Mouse (Mus musculus) myocyte (in vitro differentiated cells): Measurements from ENCODE around the gene Rprm.

Experiments used
- CEBPB ChIP-seq: IDR thresholded peaks from 2 replicates; pipeline ENCODE4 v1.6.1; 2011; ENCODE audit warnings: mild to moderate bottlenecking, moderate library complexity; ENCODE audit not compliant: poor library complexity, insufficient read depth, severe bottlenecking
- MAX ChIP-seq: IDR thresholded peaks from one replicate; pipeline ENCODE4 v1.6.1; 2011; ENCODE audit warnings: low read depth, mild to moderate bottlenecking, control low read depth
- POLR2A ChIP-seq: IDR thresholded peaks from one replicate; pipeline ENCODE4 v1.6.1; 2011; ENCODE audit warnings: low read depth, mild to moderate bottlenecking, control low read depth, moderate library complexity; ENCODE audit not compliant: insufficient read length
- SRF ChIP-seq: IDR thresholded peaks from one replicate; pipeline ENCODE4 v1.6.1; 2011; ENCODE audit warnings: low read depth; ENCODE audit not compliant: control insufficient read depth, insufficient read length
- TCF12 ChIP-seq: IDR thresholded peaks from one replicate; pipeline ENCODE4 v1.6.1; 2011; ENCODE audit warnings: mild to moderate bottlenecking, control low read depth; ENCODE audit not compliant: poor library complexity, insufficient read depth, severe bottlenecking

GRCm38 (mm10) chr2:54061039-54061438, 24.3 kb downstream of the Rprm start:
- TF ChIP-seq TCF12 (no peak), POLR2A (no peak), MAX (no peak), CEBPB (no peak), SRF (no peak)
